Mouse (Mus musculus) forebrain, postnatal 0 days (tissue): ENCODE results near the gene Rhot2. TPM values are rescaled to one million over a fixed set of nuclear protein-coding genes. Genes with fewer than 3 reads are reported as not detected.
A peak's percentile ranks its signal among the peaks of the same experiment; 100 is the strongest.

Experiments
- ATAC-seq: fragments of 200-750 bp; cut with Nextera tagmentation; 2 replicates; pipeline ENCODE4 v1.8.0; 2017; ENCODE audit warnings: mild to moderate bottlenecking, moderate library complexity
- DNase-seq: peaks from one replicate; pipeline ENCODE4 v3.0.0-alpha.2; 2015
- H3K27ac ChIP-seq: fragments of 300-500 bp; sonication (generic); 2 replicates; pipeline ENCODE4 v1.5.1; 2014; ENCODE audit warnings: low read depth, mild to moderate bottlenecking, antibody characterized with exemption, low read length, moderate library complexity, mixed read lengths
- H3K27me3 ChIP-seq: fragments of 300-500 bp; sonication (generic); 2 replicates; pipeline ENCODE4 v1.6.1; 2014; ENCODE audit warnings: mild to moderate bottlenecking, low read length, mixed read lengths; ENCODE audit not compliant: insufficient read depth
- H3K36me3 ChIP-seq: fragments of 300-500 bp; sonication (generic); 2 replicates; pipeline ENCODE4 v1.6.1; 2014; ENCODE audit warnings: mild to moderate bottlenecking, moderate library complexity; ENCODE audit not compliant: insufficient read depth
- H3K4me1 ChIP-seq: fragments of 300-500 bp; sonication (generic); 2 replicates; pipeline ENCODE4 v1.6.1; 2014; ENCODE audit warnings: antibody characterized with exemption; ENCODE audit not compliant: insufficient read depth
- H3K4me2 ChIP-seq: fragments of 300-500 bp; sonication (generic); 2 replicates; pipeline ENCODE4 v1.6.1; 2014; ENCODE audit warnings: low read depth, mild to moderate bottlenecking, moderate library complexity
- H3K4me3 ChIP-seq: fragments of 300-500 bp; sonication (generic); 2 replicates; pipeline ENCODE4 v1.5.1; 2014; ENCODE audit warnings: low read depth, low read length, mixed read lengths
- H3K9ac ChIP-seq: fragments of 300-500 bp; sonication (generic); 2 replicates; pipeline ENCODE4 v1.6.1; 2014; ENCODE audit warnings: mild to moderate bottlenecking
- H3K9me3 ChIP-seq: fragments of 300-500 bp; sonication (generic); 2 replicates; pipeline ENCODE4 v1.6.1; 2016; ENCODE audit warnings: low read length
- CTCF ChIP-seq: sonication (generic); IDR thresholded peaks from 2 replicates; pipeline ENCODE4 v1.5.1; 2016; ENCODE audit warnings: antibody characterized with exemption, control low read depth, low read depth
- WGBS: fragments of 180-500 bp; shearing (Covaris S2); extraction: QIAGEN DNeasy Blood & Tissue Kit; methylation state at CpG from one replicate; pipeline ENCODE4 v1.1.7; 2014; 5-methylcytosine and 5-hydroxymethylcytosine counted together
- polyA plus RNA-seq: library from polyadenylated mRNA; unstranded; fragments of >200 nt; fragmentation: Nextera tagmentation; extraction: Ambion mirVana; gene quantifications from 2 replicates; pipeline ENCODE4 v1.2.1, GENCODE M21; 2015
- total RNA-seq: library from RNA; depleted of rRNA; stranded (reverse); fragments of >200 nt; gene quantifications from 2 replicates; pipeline ENCODE4 v1.2.3, GENCODE M21; 2014

The Rhot2 gene
- total and polyA plus RNA-seq, 2 experiments from 2014 or later: 11.3 to 53.1 TPM

DNA sequence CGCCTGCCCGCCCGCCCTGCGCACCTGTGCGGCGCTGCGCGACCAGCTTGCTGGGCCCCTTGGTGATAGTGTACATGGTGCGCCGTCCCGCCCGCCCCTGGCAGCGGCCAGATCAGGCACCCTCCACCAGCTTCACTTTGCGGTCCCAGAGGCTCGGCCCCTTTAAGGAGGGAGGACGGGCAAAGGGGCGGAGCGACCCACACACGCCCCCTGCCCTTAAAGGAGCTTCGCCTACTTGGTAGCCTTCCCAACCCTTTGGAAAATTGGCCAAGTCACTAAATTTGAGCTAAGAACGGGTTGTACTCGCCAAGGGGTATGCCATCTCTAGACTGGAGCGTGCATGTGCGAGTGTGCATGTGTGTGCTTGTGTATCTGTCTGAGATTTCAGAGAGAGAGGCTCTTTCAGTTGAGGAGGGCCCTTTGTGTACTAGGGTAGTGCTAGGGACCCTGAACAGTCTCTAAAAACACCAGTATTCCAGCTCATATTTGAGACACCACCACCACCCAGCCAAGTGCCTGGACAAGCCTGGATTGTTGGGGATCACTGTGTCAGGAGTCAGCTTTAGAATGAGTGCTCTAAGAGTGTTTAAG lies 24.0 kb upstream of the Rhot2 start, which contains the start of gene Mcrip2:
Mcrip2 (minus strand) TSS at position 164 of the 591 bp plus-strand sequence.
- WGBS: under 1% methylated on average over 24 of the region's 24 CpGs
- H3K4me2 ChIP-seq: peak within 1 kb of the TSS; percentile 92
- H3K27ac ChIP-seq: peak within 1 kb of the TSS; percentile 17
- peak within 1 kb of the TSS; percentile 57 for H3K9ac ChIP-seq
- peak; percentile 34; the same call in 1 of the 2 replicates for TF ChIP-seq CTCF
- H3K4me1 ChIP-seq: 0 out of 2 replicates have a peak, but pooled peaks cover 4% of the 10 kb centered on the region
- no peaks in the 10 kb centered on the region; the same call in 1 of the 2 replicates for H3K36me3 ChIP-seq
- H3K4me3 ChIP-seq: peak within 1 kb of the TSS; percentile 59
- DNase-seq: peak; percentile 85
- ATAC-seq: peak; percentile 94
- H3K27me3 ChIP-seq: no peaks in the 10 kb centered on the region
- H3K9me3 ChIP-seq: no peaks in the 10 kb centered on the region

- Histone ChIP-seq H3K9ac (peak overlapping the region; percentile 57), H3K4me2 (peak overlapping the region; percentile 92), H3K27ac (no peak overlapping the region; the same call in 1 of the 2 replicates), H3K9me3 (no peaks in the 10 kb centered on the region), H3K36me3 (no peaks in the 10 kb centered on the region; the same call in 1 of the 2 replicates), H3K4me3 (peak overlapping the region; percentile 59), H3K4me1 (0 out of 2 replicates have a peak, but pooled peaks cover 4% of the 10 kb centered on the region), H3K27me3 (no peaks in the 10 kb centered on the region)
- under 1% methylated on average over 42 of the region's 42 CpGs for WGBS
- no peak for DNase-seq
- peak; percentile 50 for ATAC-seq
- no peak for TF ChIP-seq CTCF
These were observed 23.4 kb upstream of the Rhot2 start for GRCm38 (mm10) chr17:25867836-25868600.

DNA sequence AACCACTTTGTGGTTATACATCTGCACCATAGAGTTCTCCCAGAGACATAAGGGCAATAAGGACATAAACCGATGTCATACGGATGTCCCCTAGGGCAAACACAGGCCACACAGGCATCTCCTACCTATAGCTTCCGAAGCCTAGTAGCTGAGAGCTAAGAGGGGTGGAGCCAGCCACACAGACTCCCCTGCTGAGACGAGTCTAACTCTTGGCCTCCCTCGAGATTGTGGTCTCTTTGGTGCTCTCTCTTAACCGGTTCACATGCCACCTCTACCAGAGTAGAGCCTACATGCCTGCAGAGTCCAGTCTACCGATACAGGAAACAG lies 22.8 kb upstream of the Rhot2 start:
- Histone ChIP-seq H3K36me3 (no peaks in the 10 kb centered on the region; the same call in 1 of the 2 replicates), H3K4me1 (0 out of 2 replicates have a peak, but pooled peaks cover 4% of the 10 kb centered on the region), H3K9ac (peak overlapping the region; percentile 57; the same call in 1 of the 2 replicates), H3K9me3 (no peaks in the 10 kb centered on the region), H3K27me3 (no peaks in the 10 kb centered on the region), H3K27ac (no peak overlapping the region), H3K4me3 (peak overlapping the region; percentile 59), H3K4me2 (peak overlapping the region; percentile 92)
- no peak for TF ChIP-seq CTCF
- WGBS: 15% methylated on average over 7 of the region's 7 CpGs
- DNase-seq: no peak
- ATAC-seq: no peak

GRCm38 (mm10) chr17:25866172-25866571 lies 21.5 kb upstream of the Rhot2 start:
- H3K4me3 ChIP-seq: no peak overlapping the region
- H3K27me3 ChIP-seq: no peaks in the 10 kb centered on the region
- WGBS: 92% methylated on average over 3 of the region's 3 CpGs
- H3K4me1 ChIP-seq: peaks cover 9% of the 10 kb centered on the region
- no peak overlapping the region for H3K4me2 ChIP-seq
- no peaks in the 10 kb centered on the region; the same call in 1 of the 2 replicates for H3K36me3 ChIP-seq
- TF ChIP-seq CTCF: no peak
- ATAC-seq (no peak), DNase-seq (no peak)
- H3K9me3 ChIP-seq: no peaks in the 10 kb centered on the region
- no peak overlapping the region for H3K9ac ChIP-seq
- H3K27ac ChIP-seq: no peak overlapping the region

- peaks cover 16% of the 10 kb centered on the region for H3K4me1 ChIP-seq
- H3K4me2 ChIP-seq: no peak overlapping the region
- no peak overlapping the region for H3K27ac ChIP-seq
- no peak for ATAC-seq
- DNase-seq: no peak
- TF ChIP-seq CTCF: no peak
- no peaks in the 10 kb centered on the region for H3K27me3 ChIP-seq
- H3K4me3 ChIP-seq: no peak overlapping the region
- no peak overlapping the region for H3K9ac ChIP-seq
- 90% methylated on average over 11 of the region's 11 CpGs for WGBS
- no peaks in the 10 kb centered on the region for H3K9me3 ChIP-seq
- H3K36me3 ChIP-seq: no peaks in the 10 kb centered on the region; the same call in 1 of the 2 replicates
These were observed 20.6 kb upstream of the Rhot2 start for GRCm38 (mm10) chr17:25865288-25865687.

DNA sequence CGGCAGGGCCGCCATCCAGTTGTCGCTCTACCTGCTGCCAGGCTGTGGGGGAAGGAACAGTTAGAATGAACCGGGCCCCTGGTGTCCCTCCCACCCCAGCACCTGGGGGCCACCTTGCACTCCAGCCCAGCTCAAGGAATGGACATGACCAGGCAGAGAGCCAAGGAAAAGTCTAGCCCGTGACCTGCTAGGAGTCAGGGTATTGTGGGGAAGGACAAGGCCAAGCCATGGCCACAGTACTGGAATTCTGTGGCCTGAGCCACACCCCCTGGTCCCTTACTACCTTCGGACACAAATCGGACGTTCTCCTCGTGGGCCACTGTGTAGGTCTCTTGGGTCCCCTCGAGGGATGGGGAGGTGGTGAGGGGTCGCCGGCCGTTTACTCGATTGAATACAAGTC lies 19.7 kb upstream of the Rhot2 start:
- DNase-seq (no peak), ATAC-seq (no peak)
- H3K4me1 ChIP-seq: peaks cover 16% of the 10 kb centered on the region
- no peak overlapping the region for H3K9ac ChIP-seq
- TF ChIP-seq CTCF: no peak
- H3K9me3 ChIP-seq: no peaks in the 10 kb centered on the region
- no peak overlapping the region for H3K27ac ChIP-seq
- no peaks in the 10 kb centered on the region; the same call in 1 of the 2 replicates for H3K36me3 ChIP-seq
- 93% methylated on average over 14 of the region's 14 CpGs for WGBS
- no peak overlapping the region for H3K4me2 ChIP-seq
- no peaks in the 10 kb centered on the region for H3K27me3 ChIP-seq
- H3K4me3 ChIP-seq: no peak overlapping the region

DNA sequence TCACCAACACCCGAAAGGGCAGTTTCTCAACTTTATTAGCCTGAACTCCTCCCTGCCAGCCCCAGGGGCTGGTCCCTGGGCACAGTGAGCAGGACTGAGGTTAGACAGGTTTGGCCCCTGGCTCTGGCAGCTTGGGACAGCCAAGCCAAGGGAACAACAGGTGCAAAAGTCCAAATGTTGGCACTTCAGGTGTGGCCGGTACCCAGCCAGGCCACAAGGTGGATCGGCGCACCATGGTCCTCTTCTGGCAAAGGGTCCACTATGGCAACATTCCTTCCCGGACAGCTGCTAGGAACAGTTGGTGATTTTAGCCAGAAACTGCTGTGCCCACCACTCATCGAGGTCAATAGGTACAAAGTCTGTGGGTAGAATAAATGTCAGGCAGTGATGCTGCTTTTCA lies 19.0 kb upstream of the Rhot2 start:
- WGBS: 89% methylated on average over 6 of the region's 6 CpGs
- H3K4me2 ChIP-seq: no peak overlapping the region
- H3K4me1 ChIP-seq: peaks cover 13% of the 10 kb centered on the region
- H3K27ac ChIP-seq: no peak overlapping the region
- no peaks in the 10 kb centered on the region for H3K27me3 ChIP-seq
- no peaks in the 10 kb centered on the region for H3K9me3 ChIP-seq
- no peak overlapping the region for H3K9ac ChIP-seq
- DNase-seq: no peak
- no peak overlapping the region for H3K4me3 ChIP-seq
- no peaks in the 10 kb centered on the region; the same call in 1 of the 2 replicates for H3K36me3 ChIP-seq
- no peak for ATAC-seq
- TF ChIP-seq CTCF: no peak
